Mouse (Mus musculus) G1E-ER4 (cell line): ENCODE data around the gene Nucb2. TPM values are rescaled to one million over a fixed set of nuclear protein-coding genes. Genes with fewer than 3 reads are reported as not detected.

ENCODE experiments used
- GATA1 ChIP-seq: IDR thresholded peaks from one replicate; pipeline ENCODE4 v1.8.0; 2012; ENCODE audit warnings: low read length, inconsistent platforms
- polyA plus RNA-seq: library from polyadenylated mRNA; stranded (reverse); fragments of >175 nt; gene quantifications from 2 replicates; pipeline ENCODE4 v1.2.3, GENCODE M21; 2012

Gene Nucb2
- polyA plus RNA-seq, result 0.18 and 0.22 TPM in 2 replicates

DNA sequence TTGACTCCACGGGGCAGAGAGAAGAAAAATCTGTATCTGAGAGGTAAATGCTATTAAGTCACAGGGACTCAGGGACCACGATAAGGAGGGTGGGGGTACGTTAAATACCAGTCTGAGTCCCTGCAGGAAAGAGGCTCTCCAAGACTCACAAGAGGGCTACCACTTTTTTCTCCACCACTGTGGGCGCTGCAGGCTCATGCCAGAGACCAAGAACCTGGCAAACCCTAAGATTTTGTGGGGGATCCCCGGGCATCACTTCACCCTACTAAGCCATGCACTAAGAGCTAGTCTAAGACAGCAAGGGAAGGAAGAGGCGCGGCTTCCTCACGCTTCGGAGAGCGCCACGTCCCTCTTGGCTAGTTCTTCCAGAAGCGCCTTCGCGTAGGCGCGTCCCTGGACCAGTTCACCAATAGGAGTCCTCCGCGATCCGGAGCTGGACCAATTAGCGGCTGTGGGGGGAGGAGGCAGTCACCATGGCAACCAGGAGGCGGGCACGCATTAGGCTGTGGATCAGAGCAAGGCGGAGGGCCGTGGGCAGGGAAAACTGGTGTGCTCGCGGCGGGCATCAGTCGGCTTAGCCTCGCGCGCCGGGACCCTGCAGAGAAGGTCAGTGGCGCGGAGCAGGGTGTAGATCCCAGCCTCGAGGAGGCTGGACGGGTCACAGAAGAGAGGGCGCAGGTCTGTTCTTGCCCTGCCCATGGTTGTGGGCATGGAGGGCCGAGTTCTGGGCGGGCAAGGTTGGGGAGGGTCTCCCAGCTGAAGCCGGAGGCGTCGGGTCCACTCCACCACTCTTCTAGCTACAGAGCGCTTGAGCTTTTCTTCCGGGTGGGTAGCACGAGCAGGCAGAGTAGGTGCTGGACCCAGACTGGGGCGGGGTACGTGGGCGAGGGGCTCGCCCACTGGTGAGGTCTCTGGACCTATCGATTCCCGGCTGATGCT lies at the start of gene Nucb2:
Gene Nucb2 (plus strand): TSS at position 491 of the 939 bp plus-strand sequence.
- no peak for TF ChIP-seq GATA1

DNA sequence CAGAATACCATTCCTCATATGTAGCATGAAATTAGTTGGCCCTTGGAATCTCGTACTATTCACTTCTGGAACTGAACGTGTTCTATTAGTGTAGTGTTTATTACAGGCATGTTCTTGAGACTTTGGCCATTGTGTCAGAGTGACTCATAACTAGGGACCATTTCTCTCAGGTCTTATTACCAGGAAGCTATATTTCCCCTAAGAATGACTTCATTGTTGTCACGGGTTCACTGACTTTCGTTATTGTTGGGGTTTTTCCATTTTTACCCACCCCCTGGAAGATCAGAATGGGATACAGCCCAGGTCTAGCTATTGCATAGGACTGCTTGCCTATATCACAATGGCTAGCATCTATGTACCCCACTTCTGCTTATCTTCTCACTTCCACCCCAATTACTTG lies 47.2 kb upstream of the Nucb2 start:
- no peak for TF ChIP-seq GATA1

GRCm38 (mm10) chr7:116457391-116457790 lies 46.8 kb upstream of the Nucb2 start:
- no peak for TF ChIP-seq GATA1

GRCm38 (mm10) chr7:116458985-116459441 lies 45.2 kb upstream of the Nucb2 start:
- no peak for TF ChIP-seq GATA1

- TF ChIP-seq GATA1, result no peak
Observed at GRCm38 (mm10) chr7:116462114-116462513, 42.1 kb upstream of the Nucb2 start.

DNA sequence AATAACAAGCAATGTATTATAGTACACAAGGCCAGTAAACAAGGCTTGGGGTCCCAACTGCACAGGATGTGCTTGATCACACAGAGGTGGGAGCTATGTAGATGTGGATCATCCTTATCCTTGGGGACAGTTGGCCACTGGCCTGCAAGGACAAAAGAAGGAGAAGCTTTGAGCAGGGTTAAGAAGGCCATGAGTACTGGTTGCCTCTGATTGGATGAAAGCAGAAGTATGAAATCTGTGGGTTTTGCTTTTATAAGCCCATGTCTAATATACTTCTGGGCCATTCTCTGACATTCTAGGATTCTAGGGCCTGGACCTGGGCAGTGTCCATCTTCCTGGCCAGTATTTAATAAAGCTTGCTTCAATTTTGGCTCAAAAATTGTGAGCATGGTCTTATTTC lies 28.3 kb upstream of the Nucb2 start:
- TF ChIP-seq GATA1, result no peak

- no peak for TF ChIP-seq GATA1
Observed at GRCm38 (mm10) chr7:116476264-116476663, 27.9 kb upstream of the Nucb2 start.

DNA sequence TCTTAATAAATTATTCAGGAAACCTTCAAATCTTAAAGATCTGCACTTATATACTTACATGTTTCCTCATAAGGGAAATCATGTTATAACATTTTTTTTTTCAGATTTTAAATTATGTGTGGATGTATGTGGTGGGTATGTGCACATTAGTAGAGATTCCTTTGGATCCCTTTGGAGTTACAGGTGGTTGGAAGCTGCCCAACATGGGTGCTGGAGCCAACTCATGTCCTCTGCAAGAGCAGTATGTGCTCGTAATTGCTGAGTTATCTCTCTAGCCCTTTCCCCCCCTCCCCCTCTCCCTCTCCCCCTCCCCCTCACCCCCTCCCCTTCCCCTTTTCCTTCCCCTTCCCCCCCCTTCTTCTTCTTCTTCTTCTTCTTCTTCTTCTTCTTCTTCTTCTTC lies 21.1 kb upstream of the Nucb2 start:
- no peak for TF ChIP-seq GATA1

DNA sequence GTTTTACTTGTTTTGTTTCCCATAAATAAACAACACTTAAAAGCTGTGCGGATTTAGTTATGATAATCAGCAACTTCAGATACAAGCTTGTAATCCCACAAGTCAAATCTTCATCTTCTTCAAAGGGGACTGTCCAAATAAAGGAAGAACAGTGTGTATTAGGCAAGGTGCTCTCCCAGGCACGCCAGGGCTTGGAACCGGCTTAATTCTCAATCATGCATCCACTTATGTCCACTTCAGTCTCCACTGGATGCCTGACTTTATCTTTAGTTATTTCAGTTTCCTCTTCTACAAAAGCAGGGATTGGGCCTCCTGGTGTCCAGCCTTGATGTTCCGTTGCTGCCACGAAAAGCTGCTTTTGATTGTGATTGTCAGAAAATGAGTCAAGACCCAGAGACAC lies 20.4 kb upstream of the Nucb2 start:
- no peak for TF ChIP-seq GATA1

DNA sequence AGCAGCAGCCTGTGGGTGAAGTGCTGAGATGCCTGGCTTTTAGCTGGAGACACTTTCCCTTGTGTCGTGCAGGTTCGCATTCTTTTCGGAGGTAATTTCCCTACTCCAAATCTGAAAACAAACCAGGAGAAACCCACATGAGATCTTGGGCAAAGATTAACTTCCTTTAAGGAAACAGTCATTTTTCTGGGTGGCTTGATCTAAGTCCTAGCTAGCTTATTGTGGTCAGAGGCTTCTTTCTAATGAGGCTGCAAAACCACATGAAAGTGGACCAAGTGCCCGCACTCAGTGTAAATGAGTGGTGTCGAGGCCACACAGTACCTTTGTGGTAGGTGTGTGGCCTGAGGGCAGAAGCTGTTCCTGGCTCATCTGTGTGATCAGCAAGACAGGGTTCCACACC lies 20.0 kb upstream of the Nucb2 start:
- TF ChIP-seq GATA1, result no peak

- no peak for TF ChIP-seq GATA1
Observed at GRCm38 (mm10) chr7:116485062-116485601, 19.0 kb upstream of the Nucb2 start.

DNA sequence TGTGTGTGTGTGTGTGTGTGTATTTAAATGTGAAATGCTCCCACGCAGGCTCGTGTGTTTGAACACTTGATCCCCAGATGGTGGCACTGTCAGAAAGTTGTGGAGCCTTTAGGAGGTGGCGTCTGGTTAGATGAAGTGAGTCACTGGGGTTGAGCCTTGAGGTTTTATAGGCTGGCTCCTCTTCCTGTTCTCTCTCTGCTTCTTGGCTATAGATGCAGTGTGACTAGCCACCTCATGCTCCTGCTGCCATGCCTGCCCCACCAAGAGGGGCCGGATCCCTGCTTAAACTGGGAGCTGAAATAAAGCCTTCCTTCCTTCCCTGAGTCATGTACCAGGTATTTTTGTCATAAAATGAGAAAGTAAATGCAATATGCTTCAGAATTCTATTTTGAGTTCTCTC lies 13.1 kb upstream of the Nucb2 start:
- no peak for TF ChIP-seq GATA1

DNA sequence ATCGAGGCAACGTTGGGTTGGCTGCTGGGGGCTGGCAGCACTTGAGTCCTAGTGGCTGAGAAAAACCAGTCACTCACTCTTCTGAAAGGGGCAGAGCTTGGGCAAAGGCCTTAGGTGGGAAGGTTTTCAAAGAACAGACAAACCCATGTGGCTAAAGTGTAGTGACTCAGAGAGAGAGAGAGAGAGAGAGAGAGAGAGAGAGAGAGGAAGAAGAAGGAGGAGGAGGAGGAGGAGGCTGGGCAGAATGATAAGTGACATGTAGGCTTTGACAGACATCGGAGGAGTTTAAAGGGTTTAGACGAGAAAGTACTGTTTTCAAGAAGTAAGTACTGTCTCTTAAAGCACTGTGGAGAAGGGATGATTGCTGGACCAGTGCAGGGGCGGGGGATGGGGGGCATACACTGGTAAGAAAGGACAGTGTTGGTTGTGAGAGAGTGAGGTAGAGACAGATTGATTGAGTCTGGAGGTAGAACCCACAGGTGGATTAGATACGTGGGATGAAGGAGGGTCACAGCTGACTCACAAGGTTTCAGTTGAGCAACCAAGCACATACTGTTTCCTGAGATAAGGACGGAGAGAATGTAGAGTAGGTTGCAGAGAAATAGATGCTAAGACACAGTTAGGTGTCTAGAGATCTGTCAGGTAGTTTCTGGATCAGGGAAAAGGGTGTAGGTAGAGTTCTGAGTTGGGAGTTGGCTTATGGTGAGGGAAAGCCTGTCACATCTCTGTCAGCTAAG lies 10.7 kb upstream of the Nucb2 start:
- no peak for TF ChIP-seq GATA1

GRCm38 (mm10) chr7:116494618-116495017 lies 9.6 kb upstream of the Nucb2 start:
- no peak for TF ChIP-seq GATA1

GRCm38 (mm10) chr7:116496760-116497159 lies 7.4 kb upstream of the Nucb2 start:
- TF ChIP-seq GATA1, result no peak

DNA sequence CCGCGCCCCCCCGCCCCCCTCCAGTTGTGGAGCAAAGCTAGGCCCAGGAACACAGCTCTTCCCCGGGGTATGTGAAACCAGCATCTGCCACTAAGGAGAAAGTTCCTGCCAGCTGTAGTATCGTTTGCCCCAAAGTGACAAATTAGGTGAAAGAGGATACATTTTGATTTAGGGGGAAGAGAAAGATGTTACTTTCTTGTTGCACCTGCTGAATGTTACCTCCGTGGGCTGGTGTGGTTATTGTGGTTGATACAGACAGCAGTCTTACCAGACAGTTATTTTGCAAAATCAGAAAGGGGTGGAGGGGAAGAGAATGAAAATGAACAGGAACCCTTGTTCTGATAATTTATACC lies 625 bp downstream of the Nucb2 start:
- TF ChIP-seq GATA1, result no peak
